Mouse (Mus musculus): ENCODE measurements at regions not wholly inside any gene's neighbourhood (a gene's known extent, or its start where the extent isn't known, plus 50 kb on each side); places are given as distances from the start of the nearest gene placed in this dataset.

GRCm38 (mm10) chr6:100107508-100107907 is 179.8 kb downstream of the Rybp start:
- no peak for DNase-seq
- intact Hi-C loops (cut with DNase I): no loop called here

- intact Hi-C loops (cut with DNase I): no loop called here
- DNase-seq: no peak
These were observed 180.2 kb downstream of the Rybp start for GRCm38 (mm10) chr6:100107066-100107465.

GRCm38 (mm10) chr6:100100565-100101133 is 186.6 kb downstream of the Rybp start:
- intact Hi-C loops (cut with DNase I): no loop called here
- DNase-seq: no peak

- intact Hi-C loops (cut with DNase I): no loop called here
These were observed 190.7 kb downstream of the Rybp start for GRCm38 (mm10) chr6:100096393-100097125.

GRCm38 (mm10) chr6:100094653-100095217 is 192.6 kb downstream of the Rybp start:
- DNase-seq: no peak
- intact Hi-C loops (cut with DNase I): no loop called here

More at GRCm38 (mm10) chr6:100096393-100097125, 190.7 kb downstream of the Rybp start:
- no peak for DNase-seq

GRCm38 (mm10) chr6:100092870-100093269 is 194.4 kb downstream of the Rybp start:
- no peak for DNase-seq
- intact Hi-C loops (cut with DNase I): no loop called here

- intact Hi-C loops (cut with DNase I): no loop called here
- no peak for DNase-seq
These were observed 195.5 kb downstream of the Rybp start for GRCm38 (mm10) chr6:100091815-100092214.

- intact Hi-C loops (cut with DNase I): no loop called here
- DNase-seq: no peak
These were observed 198.7 kb downstream of the Rybp start for GRCm38 (mm10) chr6:100088576-100088975.

- DNase-seq: no peak
- intact Hi-C loops (cut with DNase I): no loop called here
These were observed 200.5 kb downstream of the Rybp start for GRCm38 (mm10) chr6:100086807-100087206.

- DNase-seq: no peak
- intact Hi-C loops (cut with DNase I): no loop called here
These were observed 201.3 kb downstream of the Rybp start for GRCm38 (mm10) chr6:100085981-100086380.

GRCm38 (mm10) chr6:100083868-100084477 is 203.3 kb downstream of the Rybp start:
- DNase-seq: no peak
- intact Hi-C loops (cut with DNase I): no loop called here

- intact Hi-C loops (cut with DNase I): no loop called here
- no peak for DNase-seq
These were observed 204.2 kb downstream of the Rybp start for GRCm38 (mm10) chr6:100083127-100083526.

- intact Hi-C loops (cut with DNase I): no loop called here
- DNase-seq: peak; percentile 76
These were observed 212.5 kb downstream of the Rybp start for GRCm38 (mm10) chr6:100074672-100075335.

GRCm38 (mm10) chr6:100072261-100072968 is 214.9 kb downstream of the Rybp start:
- intact Hi-C loops (cut with DNase I): no loop called here
- peak; percentile 75 for DNase-seq

- no peak for DNase-seq
- intact Hi-C loops (cut with DNase I): no loop called here
These were observed 218.1 kb downstream of the Rybp start for GRCm38 (mm10) chr6:100069151-100069550.

- intact Hi-C loops (cut with DNase I): no loop called here
- DNase-seq: no peak
These were observed 220.0 kb downstream of the Rybp start for GRCm38 (mm10) chr6:100067273-100067672.

GRCm38 (mm10) chr6:100065586-100065985 is 221.7 kb downstream of the Rybp start:
- intact Hi-C loops (cut with DNase I): no loop called here
- no peak for DNase-seq

GRCm38 (mm10) chr6:100062961-100063360 is 224.3 kb downstream of the Rybp start:
- no peak for DNase-seq
- intact Hi-C loops (cut with DNase I): no loop called here

GRCm38 (mm10) chr6:100059803-100060202 is 227.5 kb downstream of the Rybp start:
- intact Hi-C loops (cut with DNase I): no loop called here
- DNase-seq: peak; percentile 95

- DNase-seq: no peak
- intact Hi-C loops (cut with DNase I): no loop called here
These were observed 231.3 kb downstream of the Rybp start for GRCm38 (mm10) chr6:100055980-100056379.

Measured in left cerebral cortex, postnatal 4 days (tissue).